Mouse (Mus musculus): ENCODE results near the gene Prrc2c. TPM values are rescaled to one million over a fixed set of nuclear protein-coding genes. Genes with fewer than 3 reads are reported as not detected.
"Not testable (repeated sequence)": the region's sequence is repeated elsewhere in the genome, so short reads cannot be mapped to it uniquely, and the experiment has no call there.

Gene Prrc2c
- polyA plus RNA-seq, 1 experiment from 2014 or later: 200 TPM

DNA sequence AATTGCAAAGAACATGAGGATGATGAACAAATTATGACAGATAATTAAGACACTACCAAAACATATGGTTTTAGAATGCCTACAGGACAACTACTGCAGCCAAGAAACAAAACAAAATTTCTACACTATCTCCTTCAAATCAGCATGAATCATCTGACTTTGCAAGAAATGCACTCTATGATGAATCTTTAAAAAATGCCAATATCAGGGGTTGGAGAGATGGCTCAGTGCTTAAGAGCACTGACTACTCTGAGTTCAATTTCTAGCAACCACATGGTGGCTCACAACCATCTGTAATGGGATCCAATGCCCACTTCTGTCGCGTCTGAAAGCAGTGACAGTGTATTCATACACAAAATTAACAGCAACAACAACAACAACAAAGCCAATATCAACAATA is 46.6 kb downstream of the Prrc2c start:
- DNase-seq (ENCODE audit: low spot score): no peak

DNA sequence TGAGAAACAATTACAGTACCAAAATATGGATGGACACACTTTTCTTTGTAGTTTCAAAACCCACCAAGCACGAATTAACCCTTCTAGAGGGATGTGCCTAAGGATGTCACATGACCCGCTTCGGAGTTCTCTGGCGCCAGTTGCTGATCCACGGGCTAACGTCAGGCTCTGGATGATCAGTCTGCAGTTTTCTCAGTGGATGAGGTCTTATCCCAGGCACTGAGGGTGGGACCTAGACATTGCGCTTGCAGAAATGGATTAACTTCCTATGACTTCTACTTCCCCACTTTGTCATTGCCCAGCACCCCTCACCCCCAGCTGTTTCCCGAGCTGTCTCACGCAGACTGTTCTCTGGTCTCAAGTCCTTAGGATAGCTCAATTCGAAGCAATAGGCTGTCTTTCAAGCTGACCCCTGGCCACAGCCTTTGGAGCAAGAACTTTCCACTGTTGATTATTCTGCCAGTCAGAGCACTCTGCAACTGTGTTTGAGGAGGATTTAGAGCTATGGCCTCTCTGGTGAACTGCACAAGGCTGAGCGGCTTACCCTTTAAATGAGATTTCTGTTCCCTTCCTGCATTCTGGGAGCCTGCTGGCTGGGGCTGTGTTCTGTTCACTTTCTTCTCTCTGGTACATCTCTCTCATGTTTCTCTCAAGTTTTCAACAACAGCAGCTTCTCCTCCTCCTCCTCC is 74.7 kb downstream of the Prrc2c start:
- DNase-seq (ENCODE audit: low spot score): peak; percentile 15

DNA sequence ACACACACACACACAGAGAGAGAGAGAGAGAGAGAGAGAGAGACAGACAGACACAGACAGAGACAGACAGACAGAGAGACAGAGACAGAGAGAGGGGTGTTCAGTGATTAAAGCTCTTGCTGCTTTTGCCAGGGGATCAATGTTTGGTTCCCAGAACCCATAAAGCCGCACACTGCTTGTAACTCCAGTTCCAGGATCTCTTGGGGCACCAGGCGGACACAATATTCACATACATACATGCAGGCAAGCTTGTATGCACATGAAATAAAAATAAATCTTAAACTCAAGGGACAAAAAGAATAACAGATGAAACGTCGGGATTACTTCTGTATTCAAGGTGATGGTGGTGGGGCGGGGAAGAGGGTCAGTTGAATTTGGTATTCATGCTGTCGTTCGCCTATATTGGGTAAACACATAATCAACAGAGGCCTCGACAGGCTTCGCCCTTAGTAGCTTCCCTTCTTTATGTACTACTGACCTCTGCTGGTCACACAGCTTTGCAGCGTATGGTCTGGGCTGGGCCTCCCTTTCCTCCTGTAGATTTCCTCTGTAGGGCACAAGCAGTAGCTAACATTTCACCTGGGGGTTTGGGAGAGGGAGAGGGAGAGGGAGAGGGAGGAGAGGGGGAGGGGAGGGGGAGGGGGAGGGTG is 75.4 kb downstream of the Prrc2c start:
- peak; percentile 66 for DNase-seq (ENCODE audit: low spot score)

DNA sequence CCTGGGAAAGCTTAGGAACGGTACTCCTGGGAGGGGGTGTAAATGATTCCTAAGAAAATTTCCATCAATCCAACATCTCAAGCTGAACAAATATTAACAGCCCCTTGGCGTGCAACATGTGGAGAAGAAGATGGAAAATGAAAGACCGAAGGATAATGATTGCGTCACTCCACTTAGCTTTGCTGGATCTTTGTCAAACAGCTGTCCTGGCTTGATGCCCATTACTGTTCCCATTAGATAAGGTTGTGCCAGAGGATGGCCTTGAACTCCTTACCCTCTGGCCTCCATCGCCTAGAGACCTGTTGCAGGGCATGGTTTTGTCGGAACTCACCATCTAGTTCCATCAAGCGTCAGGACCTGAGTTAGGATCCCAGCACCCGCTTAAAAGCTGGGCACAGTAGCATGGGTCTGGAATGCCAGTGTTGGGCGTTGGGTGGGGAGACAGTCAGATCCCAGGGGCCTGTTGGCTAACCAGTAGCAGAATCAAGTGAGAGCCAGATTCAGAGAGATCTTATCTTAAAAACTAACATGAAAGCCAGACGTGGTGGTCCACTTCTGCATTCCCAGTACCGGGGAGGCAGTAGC is 80.0 kb downstream of the Prrc2c start:
- no peak for DNase-seq (ENCODE audit: low spot score)

DNA sequence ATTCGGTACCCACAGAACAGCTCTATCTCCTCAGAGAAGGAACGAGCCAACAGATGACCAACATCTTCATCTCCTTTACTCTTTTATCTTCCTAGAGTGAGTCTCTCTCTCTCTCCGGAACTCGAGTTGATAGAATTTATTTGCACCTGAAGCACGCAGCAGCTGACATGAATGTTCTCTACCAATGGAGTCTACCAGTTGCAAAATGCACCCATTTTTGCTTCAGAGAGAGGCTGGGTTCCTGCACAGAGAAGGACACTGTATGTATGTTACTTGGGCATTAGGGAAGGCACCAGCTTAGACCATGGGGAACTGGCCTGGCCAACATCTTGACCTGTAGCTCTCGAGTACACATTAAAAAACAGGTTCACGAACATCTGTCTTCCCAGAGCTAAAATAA is 82.2 kb downstream of the Prrc2c start, which contains the start of gene Myocos:
TSS of gene Myocos (minus strand) at position 101 of the 400 bp plus-strand sequence.
- no peak for DNase-seq (ENCODE audit: low spot score)

DNA sequence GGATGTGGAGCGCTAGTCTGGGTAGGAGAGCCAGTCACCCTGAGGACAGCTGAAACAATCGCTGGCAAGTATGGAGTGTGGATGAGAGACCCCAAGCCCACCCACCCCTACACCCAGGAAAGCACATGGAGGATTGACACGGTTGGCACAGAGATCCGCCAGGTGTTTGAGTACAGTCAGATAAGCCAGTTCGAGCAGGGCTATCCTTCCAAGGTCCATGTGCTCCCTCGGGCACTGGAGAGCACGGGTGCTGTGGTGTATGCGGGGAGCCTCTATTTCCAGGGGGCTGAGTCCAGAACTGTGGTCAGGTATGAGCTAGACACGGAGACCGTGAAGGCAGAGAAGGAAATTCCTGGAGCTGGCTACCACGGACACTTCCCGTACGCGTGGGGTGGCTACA is 91.9 kb downstream of the Prrc2c start:
- DNase-seq (ENCODE audit: low spot score): no peak

DNA sequence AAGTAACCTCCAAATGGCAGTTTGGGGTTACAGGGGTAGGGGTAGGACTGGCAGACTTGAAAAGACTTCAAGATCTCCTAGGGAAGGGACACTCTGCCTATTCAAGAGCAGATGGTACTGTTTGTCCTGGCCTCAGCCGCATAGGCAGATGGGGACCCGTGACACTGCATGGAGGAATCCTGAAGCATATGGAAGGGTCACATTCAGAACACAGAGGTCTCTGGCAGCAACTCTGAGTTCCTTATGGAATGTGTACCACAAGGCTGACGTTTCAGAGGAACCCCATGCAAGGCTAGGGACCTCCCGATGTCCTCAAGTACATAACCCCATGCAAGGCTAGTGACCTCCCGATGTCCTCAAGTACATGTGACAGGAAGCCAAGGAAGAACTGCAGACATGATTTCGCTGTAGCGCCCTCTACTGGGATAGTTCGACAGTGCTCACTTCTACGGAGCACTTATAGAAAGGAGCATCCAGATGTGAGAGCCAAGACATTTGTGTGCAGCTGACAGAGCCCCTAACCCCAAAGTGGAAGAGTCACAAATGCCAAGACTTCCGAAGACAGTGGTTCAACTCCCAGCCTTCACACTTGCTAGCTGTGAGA is 94.2 kb downstream of the Prrc2c start:
- DNase-seq (ENCODE audit: low spot score): peak; percentile 21

DNA sequence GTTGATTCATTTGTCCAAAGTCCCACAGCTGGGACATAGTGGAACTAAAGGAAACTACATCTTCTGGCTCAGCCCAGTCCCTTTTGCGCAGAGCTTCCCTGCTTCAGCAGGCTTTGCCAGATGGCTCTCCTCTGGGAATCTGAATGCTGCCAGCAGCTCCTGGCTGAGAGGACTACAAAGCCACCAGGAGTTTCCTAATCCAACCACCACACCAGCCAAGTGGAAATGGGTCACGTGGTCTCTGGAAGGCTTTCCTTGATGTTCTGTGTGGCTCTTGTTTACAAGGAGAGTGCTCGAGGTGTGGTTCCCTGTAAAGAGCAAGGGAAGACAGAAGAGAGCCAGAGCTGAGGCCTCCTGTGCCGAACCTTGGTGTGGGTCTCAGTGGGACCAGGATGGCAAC is 96.6 kb downstream of the Prrc2c start:
- DNase-seq (ENCODE audit: low spot score): no peak

DNA sequence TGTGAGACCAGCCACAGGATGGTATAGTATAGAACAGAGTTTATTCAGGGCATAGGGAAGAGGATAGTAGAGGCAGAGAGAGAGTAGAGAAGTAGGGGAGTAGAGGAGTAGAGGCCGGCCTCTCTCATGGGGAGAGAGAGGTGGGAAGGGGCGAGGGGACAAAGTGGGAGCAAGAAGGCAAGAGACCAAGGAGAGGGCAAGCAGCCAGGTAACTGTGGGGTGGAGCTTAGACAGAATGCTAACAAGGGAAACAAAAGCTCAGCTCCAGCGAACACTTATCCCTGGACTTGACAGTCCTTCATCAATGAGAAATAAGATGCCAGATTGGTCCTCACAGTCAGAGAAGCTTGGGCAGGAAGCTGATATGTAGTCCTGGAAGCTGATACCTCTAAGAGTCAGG is 97.8 kb downstream of the Prrc2c start:
- DNase-seq (ENCODE audit: low spot score): no peak

DNA sequence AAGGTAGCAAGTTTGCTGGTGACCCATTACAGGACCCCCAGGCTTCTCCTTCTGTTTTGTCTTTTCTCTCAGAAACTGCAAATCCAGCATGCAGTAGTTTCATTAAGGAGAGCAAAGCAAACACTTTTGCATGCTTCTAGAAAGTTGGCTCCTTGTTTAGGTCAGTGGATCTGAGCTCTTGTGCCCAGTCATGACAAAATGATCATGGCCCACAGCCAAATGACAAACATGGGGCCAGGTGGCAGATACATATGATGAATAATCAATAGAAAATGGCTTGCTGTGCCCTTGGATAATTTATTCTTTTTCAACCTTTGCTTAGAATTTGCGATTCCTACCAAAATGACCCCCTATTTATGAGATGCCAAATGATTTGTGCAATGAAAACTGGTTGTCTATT is 100.5 kb downstream of the Prrc2c start:
- DNase-seq (ENCODE audit: low spot score): no peak

DNA sequence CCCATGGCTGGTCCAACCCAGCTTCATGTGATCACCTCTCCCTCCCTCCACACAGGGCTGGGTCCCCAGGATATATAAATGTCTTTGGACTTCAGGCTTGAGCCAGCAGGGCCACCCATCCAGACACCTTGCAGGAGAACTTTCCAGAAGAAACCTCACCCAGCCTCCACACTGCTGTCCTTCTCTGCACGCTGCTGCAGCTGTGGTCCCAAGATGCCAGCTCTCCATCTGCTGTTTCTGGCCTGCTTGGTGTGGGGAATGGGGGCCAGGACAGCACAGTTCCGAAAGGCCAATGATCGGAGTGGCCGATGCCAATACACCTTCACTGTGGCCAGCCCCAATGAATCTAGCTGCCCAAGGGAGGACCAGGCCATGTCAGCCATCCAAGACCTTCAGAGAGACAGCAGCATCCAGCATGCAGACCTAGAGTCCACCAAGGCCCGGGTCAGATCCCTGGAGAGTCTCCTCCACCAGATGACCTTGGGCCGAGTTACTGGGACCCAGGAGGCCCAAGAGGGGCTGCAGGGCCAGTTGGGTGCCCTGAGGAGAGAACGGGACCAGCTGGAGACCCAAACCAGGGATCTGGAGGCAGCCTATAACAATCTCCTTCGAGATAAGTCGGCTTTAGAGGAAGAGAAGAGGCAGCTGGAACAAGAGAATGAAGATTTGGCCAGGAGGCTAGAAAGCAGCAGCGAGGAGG is 101.2 kb downstream of the Prrc2c start, which contains the start of gene Myoc:
TSS of gene Myoc (plus strand) at position 105 of the 700 bp plus-strand sequence.
- DNase-seq (ENCODE audit: low spot score): no peak

DNA sequence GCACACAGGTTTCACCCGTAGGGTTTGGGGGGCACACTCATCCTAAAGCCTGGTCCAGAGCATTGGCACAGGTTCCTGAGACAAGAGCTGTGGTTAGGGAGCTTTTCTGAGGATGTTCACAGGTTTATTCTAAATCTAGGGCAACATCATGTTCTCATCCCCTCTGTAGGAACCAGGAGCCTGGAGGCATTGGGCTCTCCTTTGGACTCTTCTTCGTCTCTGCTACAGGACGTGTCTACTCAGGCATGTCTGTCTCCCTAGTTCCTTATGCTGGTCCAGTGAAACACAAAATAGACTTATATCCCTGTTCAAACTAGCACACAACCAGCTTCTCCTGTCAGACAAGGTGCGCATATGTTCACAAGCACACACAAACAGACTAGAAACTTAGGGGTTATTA is 101.8 kb downstream of the Prrc2c start:
- no peak for DNase-seq (ENCODE audit: low spot score)

DNA sequence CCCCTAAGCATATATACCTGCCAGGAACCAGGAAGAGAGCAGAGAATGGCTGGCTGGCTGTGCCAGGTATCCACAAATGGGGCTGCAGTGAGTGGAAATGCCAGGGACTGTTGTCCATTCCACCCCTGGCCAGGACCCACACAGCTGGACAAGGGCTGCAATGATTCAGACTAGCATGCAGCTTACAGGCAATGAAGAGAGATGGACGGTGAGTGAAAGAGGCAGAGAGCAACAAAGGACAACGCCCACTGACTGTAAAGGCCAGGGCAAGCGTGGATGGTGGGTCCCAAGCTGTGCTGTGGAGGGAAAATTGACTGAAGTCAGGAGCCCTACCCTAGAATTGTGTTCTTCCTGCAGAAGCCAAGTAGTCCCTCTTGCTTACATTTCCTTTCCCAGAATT is 103.8 kb downstream of the Prrc2c start:
- DNase-seq (ENCODE audit: low spot score): no peak

DNA sequence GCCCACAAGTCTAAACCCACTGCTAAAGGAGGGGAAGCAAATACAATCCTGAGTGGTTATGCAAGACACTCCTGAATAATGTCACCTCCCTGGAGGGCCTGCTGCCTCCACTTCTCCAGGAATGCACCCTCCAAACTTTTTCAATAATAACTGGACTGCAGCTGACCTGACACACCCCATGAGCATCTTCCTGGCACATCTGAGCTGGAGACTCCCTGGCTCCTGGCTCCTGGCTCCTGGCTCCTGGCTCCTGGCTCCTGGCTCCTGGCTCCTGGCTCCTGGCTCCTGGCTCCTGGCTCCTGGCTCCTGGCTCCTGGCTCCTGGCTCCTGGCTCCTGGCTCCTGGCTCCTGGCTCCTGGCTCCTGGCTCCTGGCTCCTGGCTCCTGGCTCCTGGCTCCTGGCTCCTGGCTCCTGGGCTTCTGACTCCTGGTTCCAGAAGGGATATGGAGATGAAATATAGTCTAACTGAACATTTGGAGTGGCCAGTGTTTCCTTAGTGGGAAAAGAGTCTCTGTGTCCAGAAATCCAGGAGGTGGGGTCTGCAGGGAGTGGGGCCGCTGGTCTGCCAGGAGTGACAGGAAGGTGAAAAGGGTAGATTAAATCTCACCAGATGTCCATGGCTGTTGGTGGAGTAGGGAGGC is 104.9 kb downstream of the Prrc2c start:
- not testable (repeated sequence) for DNase-seq (ENCODE audit: low spot score)

DNA sequence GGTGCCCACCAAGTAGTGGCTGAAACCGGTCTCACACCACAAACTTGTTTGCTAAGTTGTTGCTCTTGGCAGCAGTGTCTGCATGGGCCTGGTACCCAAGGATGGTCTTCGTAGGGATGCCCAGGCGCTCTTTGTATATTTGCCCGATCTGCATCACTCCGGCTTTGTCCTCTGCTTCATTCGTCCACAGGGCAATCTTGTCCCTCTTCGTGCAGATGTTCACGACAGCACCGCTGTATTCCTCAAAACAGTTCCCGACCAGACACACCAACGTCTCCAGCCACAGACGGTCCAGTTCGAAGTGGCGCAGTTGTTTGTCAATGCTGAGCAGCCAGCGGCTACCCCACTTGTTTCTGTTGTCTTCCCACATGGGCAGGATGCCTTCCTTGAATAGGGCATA is 112.0 kb downstream of the Prrc2c start:
- not testable (repeated sequence) for DNase-seq (ENCODE audit: low spot score)

DNA sequence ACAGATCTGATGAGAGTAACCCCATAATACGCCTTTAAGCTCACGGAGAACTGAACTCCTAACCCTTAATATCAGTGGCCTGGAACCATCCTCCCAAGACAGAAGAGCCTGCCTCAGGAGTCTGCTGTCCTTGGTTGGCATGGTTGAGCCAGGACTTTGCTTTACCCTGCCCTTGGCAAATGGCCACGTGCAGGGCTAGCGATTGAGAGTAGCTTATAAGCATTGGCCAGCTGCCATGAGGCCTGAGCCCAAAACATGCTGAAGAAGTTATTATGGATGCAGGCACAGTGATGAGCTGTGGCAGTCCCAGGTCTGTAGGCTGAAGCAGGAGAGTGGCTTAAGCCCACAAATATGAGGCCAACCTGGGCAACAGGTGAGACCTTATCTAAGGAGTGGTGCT is 112.5 kb downstream of the Prrc2c start:
- DNase-seq (ENCODE audit: low spot score): not testable (repeated sequence)

DNA sequence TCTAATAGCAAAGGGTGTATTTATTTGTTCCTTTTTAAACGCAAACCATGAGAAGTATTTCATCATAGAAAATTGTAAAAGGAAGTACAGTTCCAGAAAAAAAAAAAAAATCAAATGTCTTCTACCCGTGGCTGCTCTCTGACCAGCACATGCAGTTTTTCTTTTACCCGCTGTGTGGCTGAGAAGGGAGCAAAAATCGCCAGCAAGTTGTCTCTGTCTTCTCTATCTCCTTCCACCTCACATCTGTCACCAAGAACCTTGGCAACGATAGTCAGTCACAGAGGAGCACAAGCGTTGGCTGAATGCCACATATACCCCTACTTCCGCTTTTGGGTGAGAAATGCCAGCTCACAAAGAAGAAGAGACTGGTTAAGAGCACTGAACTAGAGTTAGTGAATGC is 115.1 kb downstream of the Prrc2c start:
- DNase-seq (ENCODE audit: low spot score): peak; percentile 44

DNA sequence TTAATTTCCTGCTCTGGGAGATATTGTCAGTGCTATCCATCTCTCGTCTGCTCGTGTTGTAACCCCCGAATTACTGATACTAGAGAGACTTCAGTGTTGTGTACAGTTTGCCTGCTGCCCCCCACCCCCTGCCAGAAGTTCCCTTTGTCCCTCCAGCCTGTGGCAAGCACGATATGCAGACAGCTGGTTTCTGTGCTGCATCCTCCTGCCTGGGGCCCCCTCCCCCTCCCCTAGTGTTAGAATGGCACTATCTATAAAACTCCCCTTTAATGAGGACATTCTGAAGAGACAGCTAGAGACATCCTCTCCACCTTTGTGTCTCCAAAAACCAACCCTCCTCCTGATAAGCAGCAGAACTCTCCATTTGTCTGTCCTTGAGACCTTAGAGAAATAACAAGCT is 116.5 kb downstream of the Prrc2c start:
- no peak for DNase-seq (ENCODE audit: low spot score)

All from thymus, postnatal 0 days (tissue).